Mouse (Mus musculus): ENCODE measurements around the gene Actl6a.
A peak's percentile ranks its signal among the peaks of the same experiment; 100 is the strongest.
"Not testable (repeated sequence)": the region's sequence is repeated elsewhere in the genome, so short reads cannot be mapped to it uniquely, and the experiment has no call there.

The Actl6a gene

GRCm38 (mm10) chr3:32694737-32695582, 11.1 kb upstream of the Actl6a start:
- DNase-seq (ENCODE audit: low spot score): no peak

- no peak for DNase-seq (ENCODE audit: low spot score)
These were observed 10.5 kb upstream of the Actl6a start for GRCm38 (mm10) chr3:32695583-32695980.

- DNase-seq (ENCODE audit: low spot score): peak; percentile 88
These were observed 7.8 kb upstream of the Actl6a start for GRCm38 (mm10) chr3:32698228-32698863.

- DNase-seq (ENCODE audit: low spot score): not testable (repeated sequence)
These were observed 2.1 kb upstream of the Actl6a start for GRCm38 (mm10) chr3:32704021-32704420.

- DNase-seq (ENCODE audit: low spot score): not testable (repeated sequence)
These were observed 1.5 kb upstream of the Actl6a start for GRCm38 (mm10) chr3:32704632-32705031.

GRCm38 (mm10) chr3:32708052-32708367, 1.9 kb downstream of the Actl6a start:
- no peak for DNase-seq (ENCODE audit: low spot score)

GRCm38 (mm10) chr3:32708368-32709231, 2.5 kb downstream of the Actl6a start:
- DNase-seq (ENCODE audit: low spot score): peak; percentile 94

- no peak for DNase-seq (ENCODE audit: low spot score)
These were observed 3.3 kb downstream of the Actl6a start for GRCm38 (mm10) chr3:32709388-32709787.

GRCm38 (mm10) chr3:32713711-32714110, 7.6 kb downstream of the Actl6a start:
- no peak for DNase-seq (ENCODE audit: low spot score)

- not testable (repeated sequence) for DNase-seq (ENCODE audit: low spot score)
These were observed 11.3 kb downstream of the Actl6a start for GRCm38 (mm10) chr3:32717403-32717802.

- DNase-seq (ENCODE audit: low spot score): no peak
These were observed 12.2 kb downstream of the Actl6a start for GRCm38 (mm10) chr3:32718271-32718670.

- DNase-seq (ENCODE audit: low spot score): no peak
These were observed 18.1 kb downstream of the Actl6a start for GRCm38 (mm10) chr3:32724191-32724590.

- DNase-seq (ENCODE audit: low spot score): no peak
These were observed 19.9 kb downstream of the Actl6a start for GRCm38 (mm10) chr3:32725951-32726350.

- no peak for DNase-seq (ENCODE audit: low spot score)
These were observed 21.8 kb downstream of the Actl6a start for GRCm38 (mm10) chr3:32727861-32728260.

GRCm38 (mm10) chr3:32736244-32737171, 30.4 kb downstream of the Actl6a start, which contains the start of gene Ndufb5:
TSS of gene Ndufb5 (plus strand) at chr3:32736990.
- peak; percentile 97 for DNase-seq (ENCODE audit: low spot score)

- no peak for DNase-seq (ENCODE audit: low spot score)
These were observed 31.1 kb downstream of the Actl6a start, which contains the start of gene Mrpl47 for GRCm38 (mm10) chr3:32737172-32737655. TSS of gene Mrpl47 (minus strand) at chr3:32737605.

- DNase-seq (ENCODE audit: low spot score): no peak
These were observed 32.5 kb downstream of the Actl6a start for GRCm38 (mm10) chr3:32738549-32738948.

- no peak for DNase-seq (ENCODE audit: low spot score)
These were observed 36.2 kb downstream of the Actl6a start for GRCm38 (mm10) chr3:32742276-32742780.

- no peak for DNase-seq (ENCODE audit: low spot score)
These were observed 38.9 kb downstream of the Actl6a start for GRCm38 (mm10) chr3:32745001-32745400.

- DNase-seq (ENCODE audit: low spot score): not testable (repeated sequence)
These were observed 39.3 kb downstream of the Actl6a start for GRCm38 (mm10) chr3:32745426-32745825.

- no peak for DNase-seq (ENCODE audit: low spot score)
These were observed 42.3 kb downstream of the Actl6a start for GRCm38 (mm10) chr3:32748384-32748783.
